Mouse (Mus musculus) forebrain, postnatal 0 days (tissue): Measurements from ENCODE around the gene S1pr5. TPM values are rescaled to one million over a fixed set of nuclear protein-coding genes. Genes with fewer than 3 reads are reported as not detected.
A peak's percentile ranks its signal among the peaks of the same experiment; 100 is the strongest.

Experiments used
- ATAC-seq: fragments of 200-750 bp; cut with Nextera tagmentation; 2 replicates; pipeline ENCODE4 v1.8.0; 2017; ENCODE audit warnings: mild to moderate bottlenecking, moderate library complexity
- DNase-seq: peaks from one replicate; pipeline ENCODE4 v3.0.0-alpha.2; 2015
- H3K27ac ChIP-seq: fragments of 300-500 bp; sonication (generic); 2 replicates; pipeline ENCODE4 v1.5.1; 2014; ENCODE audit warnings: low read depth, mild to moderate bottlenecking, antibody characterized with exemption, low read length, moderate library complexity, mixed read lengths
- H3K27me3 ChIP-seq: fragments of 300-500 bp; sonication (generic); 2 replicates; pipeline ENCODE4 v1.6.1; 2014; ENCODE audit warnings: mild to moderate bottlenecking, low read length, mixed read lengths; ENCODE audit not compliant: insufficient read depth
- H3K36me3 ChIP-seq: fragments of 300-500 bp; sonication (generic); 2 replicates; pipeline ENCODE4 v1.6.1; 2014; ENCODE audit warnings: mild to moderate bottlenecking, moderate library complexity; ENCODE audit not compliant: insufficient read depth
- H3K4me1 ChIP-seq: fragments of 300-500 bp; sonication (generic); 2 replicates; pipeline ENCODE4 v1.6.1; 2014; ENCODE audit warnings: antibody characterized with exemption; ENCODE audit not compliant: insufficient read depth
- H3K4me2 ChIP-seq: fragments of 300-500 bp; sonication (generic); 2 replicates; pipeline ENCODE4 v1.6.1; 2014; ENCODE audit warnings: low read depth, mild to moderate bottlenecking, moderate library complexity
- H3K4me3 ChIP-seq: fragments of 300-500 bp; sonication (generic); 2 replicates; pipeline ENCODE4 v1.5.1; 2014; ENCODE audit warnings: low read depth, low read length, mixed read lengths
- H3K9ac ChIP-seq: fragments of 300-500 bp; sonication (generic); 2 replicates; pipeline ENCODE4 v1.6.1; 2014; ENCODE audit warnings: mild to moderate bottlenecking
- H3K9me3 ChIP-seq: fragments of 300-500 bp; sonication (generic); 2 replicates; pipeline ENCODE4 v1.6.1; 2016; ENCODE audit warnings: low read length
- CTCF ChIP-seq: sonication (generic); IDR thresholded peaks from 2 replicates; pipeline ENCODE4 v1.5.1; 2016; ENCODE audit warnings: antibody characterized with exemption, control low read depth, low read depth
- WGBS: fragments of 180-500 bp; shearing (Covaris S2); extraction: QIAGEN DNeasy Blood & Tissue Kit; methylation state at CpG from one replicate; pipeline ENCODE4 v1.1.7; 2014; 5-methylcytosine and 5-hydroxymethylcytosine counted together
- polyA plus RNA-seq: library from polyadenylated mRNA; unstranded; fragments of >200 nt; fragmentation: Nextera tagmentation; extraction: Ambion mirVana; gene quantifications from 2 replicates; pipeline ENCODE4 v1.2.1, GENCODE M21; 2015
- total RNA-seq: library from RNA; depleted of rRNA; stranded (reverse); fragments of >200 nt; gene quantifications from 2 replicates; pipeline ENCODE4 v1.2.3, GENCODE M21; 2014

The S1pr5 gene
- total and polyA plus RNA-seq, 2 experiments from 2014 or later = 2.3 to 2.7 TPM

GRCm38 (mm10) chr9:21288404-21289336 is 40.4 kb upstream of the S1pr5 start:
- no peak for DNase-seq
- no peak for ATAC-seq
- Histone ChIP-seq H3K4me2 (peak overlapping the region; percentile 76), H3K4me3 (peak overlapping the region; percentile 63), H3K36me3 (peaks cover 10% of the 10 kb centered on the region), H3K9me3 (no peaks in the 10 kb centered on the region), H3K27ac (peak overlapping the region; percentile 93), H3K27me3 (no peaks in the 10 kb centered on the region), H3K4me1 (peaks cover 21% of the 10 kb centered on the region; the same call in 1 of the 2 replicates), H3K9ac (peak overlapping the region; percentile 75)
- TF ChIP-seq CTCF = no peak
- WGBS = 78% methylated on average over 13 of the region's 13 CpGs

DNA sequence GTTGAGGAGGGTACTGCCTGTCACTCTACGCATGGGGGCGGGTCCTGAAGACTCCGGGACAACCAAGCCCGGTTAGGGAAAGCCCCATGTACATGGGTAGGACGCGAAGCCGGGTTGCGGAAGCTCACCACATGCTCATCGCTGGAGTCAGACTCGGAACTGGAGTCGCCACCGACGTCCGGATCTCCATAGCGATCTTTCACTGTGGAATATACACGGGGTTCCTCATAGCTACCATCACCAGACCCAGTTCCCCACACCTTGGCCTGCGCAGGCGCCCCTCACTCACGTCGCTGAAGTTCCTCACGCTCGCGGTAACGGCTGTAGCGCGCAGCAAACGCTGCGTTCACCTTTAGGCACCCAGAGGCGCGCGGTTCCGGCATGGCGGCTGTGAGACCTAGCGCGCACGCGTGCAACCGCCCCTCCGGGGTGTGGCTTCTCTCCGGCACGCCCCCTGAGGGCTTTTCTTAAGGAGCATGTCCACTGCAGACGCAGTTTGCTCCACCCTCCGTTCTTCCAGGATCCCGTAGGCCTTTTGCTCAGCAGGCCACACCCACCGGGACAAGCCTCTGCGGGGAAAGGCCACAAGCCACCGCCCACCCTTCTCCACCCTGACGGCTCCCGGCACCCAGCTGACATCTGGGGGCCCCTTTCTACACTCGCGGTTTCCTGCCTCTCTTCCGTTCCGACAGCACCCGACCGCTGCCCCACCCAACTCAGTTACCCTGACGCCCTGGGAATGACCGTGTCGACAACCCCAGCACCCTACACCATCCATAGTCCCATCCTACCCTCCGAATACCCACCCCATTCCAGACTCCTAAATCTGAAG is 39.5 kb upstream of the S1pr5 start, which contains the start of gene Kri1:
Kri1 (minus strand) TSS at position 399 of the 832 bp plus-strand sequence.
- no peaks in the 10 kb centered on the region for H3K9me3 ChIP-seq
- H3K4me3 ChIP-seq = peak within 1 kb of the TSS; percentile 63
- no peak; the same call in 1 of the 2 replicates for TF ChIP-seq CTCF
- no peaks in the 10 kb centered on the region for H3K27me3 ChIP-seq
- peaks cover 21% of the 10 kb centered on the region; the same call in 1 of the 2 replicates for H3K4me1 ChIP-seq
- H3K4me2 ChIP-seq = peak within 1 kb of the TSS; percentile 76
- H3K9ac ChIP-seq = peak within 1 kb of the TSS; percentile 75
- peaks cover 12% of the 10 kb centered on the region for H3K36me3 ChIP-seq
- WGBS = 2% methylated on average over 58 of the region's 59 CpGs
- ATAC-seq = peak; percentile 83
- peak within 1 kb of the TSS; percentile 93 for H3K27ac ChIP-seq
- peak; percentile 97 for DNase-seq

DNA sequence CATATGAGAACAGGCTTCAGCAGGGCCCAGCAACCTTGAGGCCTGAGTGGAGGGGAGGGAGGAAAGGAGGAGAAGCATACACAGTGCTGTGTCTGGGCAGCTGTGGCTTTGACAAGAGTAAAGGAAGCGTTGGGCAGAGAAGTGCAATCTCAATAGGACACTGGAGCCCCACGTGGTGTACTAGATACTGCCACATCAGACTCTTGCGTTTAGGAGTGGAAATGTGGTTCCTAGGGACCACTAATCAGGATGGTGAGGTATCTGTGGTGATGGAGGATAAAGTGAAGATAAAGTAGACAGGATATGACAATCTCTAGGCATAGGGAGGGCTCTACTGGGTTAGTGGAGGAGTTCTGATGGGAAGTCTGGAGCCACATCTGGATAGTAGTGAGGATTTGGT is 38.5 kb upstream of the S1pr5 start:
- Histone ChIP-seq H3K27me3 (no peaks in the 10 kb centered on the region), H3K27ac (no peak overlapping the region), H3K4me2 (peak overlapping the region; percentile 76), H3K36me3 (peaks cover 21% of the 10 kb centered on the region), H3K4me1 (peaks cover 21% of the 10 kb centered on the region; the same call in 1 of the 2 replicates), H3K4me3 (peak overlapping the region; percentile 63; the same call in 1 of the 2 replicates), H3K9ac (peak overlapping the region; percentile 75), H3K9me3 (no peaks in the 10 kb centered on the region)
- WGBS = 66% methylated on average over 3 of the region's 3 CpGs
- DNase-seq (no peak), ATAC-seq (no peak)
- no peak for TF ChIP-seq CTCF

GRCm38 (mm10) chr9:21283994-21284393 is 35.8 kb upstream of the S1pr5 start:
- Histone ChIP-seq H3K9ac (no peak overlapping the region), H3K36me3 (peaks cover 44% of the 10 kb centered on the region), H3K9me3 (no peaks in the 10 kb centered on the region), H3K4me1 (peaks cover 14% of the 10 kb centered on the region; the same call in 1 of the 2 replicates), H3K27ac (no peak overlapping the region), H3K27me3 (no peaks in the 10 kb centered on the region), H3K4me3 (no peak overlapping the region), H3K4me2 (no peak overlapping the region)
- 88% methylated on average over 3 of the region's 3 CpGs for WGBS
- DNase-seq (no peak), ATAC-seq (no peak)
- no peak for TF ChIP-seq CTCF

GRCm38 (mm10) chr9:21283591-21283990 is 35.3 kb upstream of the S1pr5 start:
- no peaks in the 10 kb centered on the region for H3K27me3 ChIP-seq
- no peak overlapping the region for H3K4me3 ChIP-seq
- H3K36me3 ChIP-seq = peaks cover 48% of the 10 kb centered on the region
- no peak for DNase-seq
- H3K4me2 ChIP-seq = no peak overlapping the region
- no peak overlapping the region for H3K27ac ChIP-seq
- no peak overlapping the region for H3K9ac ChIP-seq
- H3K9me3 ChIP-seq = no peaks in the 10 kb centered on the region
- WGBS = 93% methylated on average over 5 of the region's 5 CpGs
- H3K4me1 ChIP-seq = peaks cover 10% of the 10 kb centered on the region; the same call in 1 of the 2 replicates
- peak; percentile 29 for TF ChIP-seq CTCF
- no peak for ATAC-seq

GRCm38 (mm10) chr9:21277776-21278175 is 29.5 kb upstream of the S1pr5 start:
- H3K4me3 ChIP-seq = no peak overlapping the region
- no peak overlapping the region for H3K4me2 ChIP-seq
- DNase-seq = no peak
- no peak overlapping the region for H3K9ac ChIP-seq
- peaks cover 87% of the 10 kb centered on the region for H3K36me3 ChIP-seq
- H3K27me3 ChIP-seq = no peaks in the 10 kb centered on the region
- 95% methylated on average over 5 of the region's 5 CpGs for WGBS
- no peak for ATAC-seq
- TF ChIP-seq CTCF = no peak
- no peak overlapping the region for H3K27ac ChIP-seq
- H3K4me1 ChIP-seq = no peaks in the 10 kb centered on the region
- no peaks in the 10 kb centered on the region for H3K9me3 ChIP-seq
